Mouse (Mus musculus): ENCODE data around the gene Trpv4.

Trpv4 gene

DNA sequence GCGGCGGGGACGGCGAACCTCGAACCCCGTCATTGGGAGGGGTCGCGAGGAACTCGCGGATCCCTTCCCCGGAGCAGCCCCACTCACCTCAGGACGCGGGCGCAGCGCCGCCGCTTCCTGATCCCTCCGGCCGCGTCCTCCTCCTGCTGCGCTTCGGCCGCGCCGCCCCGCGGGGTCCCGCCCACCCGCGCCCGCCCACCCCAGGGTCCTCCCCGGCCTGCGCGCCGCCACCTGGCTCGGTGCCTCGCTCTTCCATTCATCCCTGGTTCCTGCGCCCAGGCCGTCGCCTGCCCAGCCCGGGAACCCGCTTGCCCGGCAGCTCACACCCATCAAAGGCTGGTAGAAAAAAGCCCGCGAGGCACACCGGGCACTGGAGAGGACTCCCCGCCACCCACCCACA is at the start of gene Trpv4:
Gene Trpv4 (minus strand): TSS at position 167 of the 400 bp plus-strand sequence.
- DNase-seq (ENCODE audit: low read depth, low spot score): no peak

DNA sequence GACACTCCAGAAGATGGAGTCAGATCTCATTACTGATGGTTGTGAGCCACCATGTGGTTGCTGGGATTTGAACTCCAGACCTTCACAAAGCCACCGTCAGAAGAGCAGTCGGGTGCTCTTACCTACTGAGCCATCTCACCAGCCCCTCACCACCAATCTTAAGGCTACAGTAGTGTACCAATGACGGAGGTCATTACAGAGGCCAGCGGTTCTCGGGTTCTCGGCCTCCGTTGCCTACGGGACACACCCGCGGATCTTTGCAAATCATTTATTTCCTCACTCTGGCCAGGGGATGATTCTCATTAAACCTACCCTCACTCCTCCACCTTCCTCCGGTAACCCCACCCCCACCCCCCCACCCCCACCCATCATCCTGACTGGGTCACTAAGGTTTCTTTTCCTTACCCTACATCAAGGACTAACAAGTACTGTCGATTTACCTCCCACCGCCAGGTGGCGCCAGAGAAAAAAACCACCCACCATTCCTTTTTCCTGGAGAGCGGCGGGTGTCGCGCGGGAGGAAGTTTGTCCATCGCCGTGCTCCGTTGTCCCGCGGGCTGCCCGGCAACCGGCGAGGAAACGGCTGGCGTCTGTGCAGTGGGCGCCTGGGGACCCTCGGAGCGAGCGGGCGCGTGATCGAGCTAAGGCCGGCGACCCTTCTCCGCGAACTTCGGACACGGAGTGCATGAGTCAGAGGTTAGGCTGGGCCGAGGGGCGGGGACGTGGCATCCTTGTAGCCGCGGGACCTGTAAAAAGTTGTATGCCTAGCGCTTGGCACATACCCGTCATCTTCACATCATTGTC is 49.2 kb upstream of the Trpv4 start, which contains the start of gene Tchp:
Gene Tchp (plus strand): TSS at position 496 of the 804 bp plus-strand sequence.
- DNase-seq (ENCODE audit: low read depth, low spot score): peak; percentile 97

DNA sequence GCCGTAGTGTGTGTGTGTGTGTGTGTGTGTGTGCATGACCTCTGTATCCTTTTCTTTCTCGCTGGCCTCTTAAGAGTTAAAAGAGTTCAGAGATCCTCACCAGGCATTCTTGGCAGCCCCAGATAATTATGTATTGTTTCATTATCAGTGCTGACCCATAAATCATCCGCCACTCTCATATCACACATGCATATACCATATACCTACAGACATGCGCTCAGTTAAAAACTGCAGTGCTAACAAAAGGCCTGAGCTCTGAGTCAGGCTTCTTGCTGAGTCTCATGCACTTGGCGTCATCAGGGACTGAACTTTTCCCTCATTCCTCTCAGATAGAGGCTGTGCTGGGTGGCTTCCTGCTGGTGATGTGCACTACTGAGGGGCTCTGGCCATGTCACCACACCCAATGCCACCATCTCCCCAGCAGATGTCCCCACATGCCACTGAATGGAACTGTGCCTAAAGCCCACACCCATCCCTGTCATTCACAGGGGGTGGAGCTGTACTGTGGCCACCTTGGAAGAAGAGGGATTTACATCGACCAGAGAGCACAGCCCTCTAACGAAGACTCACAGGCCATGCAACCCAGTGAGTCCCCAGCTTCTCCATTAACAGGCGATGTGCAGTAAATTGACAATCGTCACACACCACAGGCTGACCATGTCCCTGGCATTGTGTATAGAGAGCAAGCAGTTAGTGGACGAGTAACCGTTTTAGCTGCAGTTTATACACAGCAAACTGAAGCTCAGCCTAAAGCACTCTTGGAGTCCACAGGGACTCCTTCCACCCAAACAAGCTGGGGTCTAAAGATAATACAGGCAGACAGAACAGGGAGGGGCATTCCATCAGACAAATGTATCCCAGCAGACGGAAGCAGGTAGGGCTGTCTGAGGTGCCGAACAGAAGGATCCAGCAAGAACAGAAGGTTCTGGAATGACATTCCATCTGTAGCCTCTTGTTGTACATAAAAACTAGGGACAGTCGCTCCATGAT is 44.5 kb upstream of the Trpv4 start:
- DNase-seq (ENCODE audit: low read depth, low spot score): peak; percentile 11

DNA sequence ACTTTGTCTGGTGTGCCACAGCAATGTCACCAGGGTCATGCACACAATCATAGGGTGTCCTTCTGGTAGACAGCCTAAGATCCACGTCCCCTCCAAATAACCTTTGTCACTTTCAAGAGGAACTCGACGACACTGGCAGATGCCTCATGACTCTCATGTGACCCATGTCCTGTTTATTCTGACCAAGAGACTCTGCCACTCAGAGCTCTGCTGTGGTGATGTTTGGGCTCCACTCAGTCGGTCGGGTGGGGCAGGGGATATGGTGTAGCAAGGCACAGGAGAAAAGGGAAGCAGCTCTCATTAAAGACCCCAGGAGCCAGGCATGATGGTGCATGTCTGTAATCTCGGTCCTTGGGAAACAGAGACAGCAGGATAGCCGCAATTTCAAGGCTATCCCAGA is 40.8 kb upstream of the Trpv4 start:
- no peak for DNase-seq (ENCODE audit: low read depth, low spot score)

DNA sequence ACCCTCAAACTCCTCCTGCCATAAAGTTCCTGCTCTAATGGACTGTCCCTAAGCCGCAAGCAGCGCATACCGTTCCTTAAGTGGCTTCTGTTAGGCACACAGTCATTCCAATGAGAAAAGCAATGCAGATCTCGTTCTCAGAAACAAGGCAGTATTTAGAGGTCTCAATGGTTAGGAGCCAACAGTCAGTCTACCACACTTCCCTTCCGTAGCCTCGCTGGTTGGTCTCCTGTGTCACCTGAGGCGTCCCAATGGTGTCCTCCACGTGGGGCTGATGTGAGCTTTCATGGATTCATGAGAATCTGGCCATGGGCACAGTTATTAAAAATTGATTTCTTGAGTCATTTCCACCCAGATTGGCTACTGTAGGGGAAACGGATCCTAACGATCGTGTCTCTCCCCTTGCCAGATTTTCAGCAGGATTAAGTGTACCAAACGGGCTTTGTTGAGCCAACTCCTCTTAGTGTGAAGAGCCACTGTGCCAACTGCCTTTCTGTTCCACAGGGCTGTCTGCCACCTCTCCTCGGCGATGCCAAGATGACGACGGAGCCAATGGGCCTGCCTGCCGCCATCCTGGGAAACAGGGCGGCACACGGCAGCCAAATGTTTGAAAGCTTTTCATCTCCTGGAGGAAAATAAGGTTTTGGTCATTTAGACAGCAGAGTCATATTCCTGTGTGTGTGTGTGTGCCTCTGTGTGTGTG is 40.0 kb upstream of the Trpv4 start:
- no peak for DNase-seq (ENCODE audit: low read depth, low spot score)

DNA sequence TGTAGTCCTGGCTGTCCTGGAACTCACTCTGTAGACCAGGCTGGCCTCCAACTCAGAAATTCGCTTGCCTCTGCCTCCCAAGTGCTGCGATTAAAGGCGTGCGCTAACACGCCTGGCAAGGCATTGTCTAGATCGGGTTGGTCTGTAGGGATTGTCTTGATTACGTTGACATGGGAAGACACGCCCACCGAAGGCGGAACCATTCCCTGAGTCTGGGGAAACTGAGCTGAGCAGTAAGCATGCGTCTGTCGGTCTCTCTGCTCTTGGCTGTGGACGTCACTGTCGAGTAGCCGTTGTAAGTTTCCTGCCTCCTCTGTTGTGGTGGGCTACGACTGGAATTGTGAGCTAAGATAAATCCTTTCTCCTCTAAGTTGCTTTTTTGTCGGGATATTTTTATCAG is 38.7 kb upstream of the Trpv4 start:
- no peak for DNase-seq (ENCODE audit: low read depth, low spot score)

DNA sequence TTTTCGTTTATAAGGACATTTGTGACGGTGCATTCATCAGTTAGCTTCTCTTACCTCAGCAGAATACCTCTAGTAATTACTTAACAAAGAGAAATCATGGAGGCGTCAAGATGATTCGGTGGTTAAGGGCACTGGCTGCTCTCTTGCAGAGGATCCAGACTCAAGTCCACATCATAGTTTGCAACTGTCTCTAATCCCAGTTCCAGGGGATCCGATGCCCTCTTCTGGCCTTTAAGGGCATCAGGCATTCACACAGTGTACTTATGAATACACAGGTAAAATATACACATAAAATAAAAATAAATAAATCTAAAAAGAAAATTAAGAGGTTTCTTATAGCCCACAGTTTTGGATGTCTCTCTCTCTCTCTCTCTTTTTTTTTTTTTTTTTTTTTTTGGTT is 37.6 kb upstream of the Trpv4 start:
- DNase-seq (ENCODE audit: low read depth, low spot score): no peak

DNA sequence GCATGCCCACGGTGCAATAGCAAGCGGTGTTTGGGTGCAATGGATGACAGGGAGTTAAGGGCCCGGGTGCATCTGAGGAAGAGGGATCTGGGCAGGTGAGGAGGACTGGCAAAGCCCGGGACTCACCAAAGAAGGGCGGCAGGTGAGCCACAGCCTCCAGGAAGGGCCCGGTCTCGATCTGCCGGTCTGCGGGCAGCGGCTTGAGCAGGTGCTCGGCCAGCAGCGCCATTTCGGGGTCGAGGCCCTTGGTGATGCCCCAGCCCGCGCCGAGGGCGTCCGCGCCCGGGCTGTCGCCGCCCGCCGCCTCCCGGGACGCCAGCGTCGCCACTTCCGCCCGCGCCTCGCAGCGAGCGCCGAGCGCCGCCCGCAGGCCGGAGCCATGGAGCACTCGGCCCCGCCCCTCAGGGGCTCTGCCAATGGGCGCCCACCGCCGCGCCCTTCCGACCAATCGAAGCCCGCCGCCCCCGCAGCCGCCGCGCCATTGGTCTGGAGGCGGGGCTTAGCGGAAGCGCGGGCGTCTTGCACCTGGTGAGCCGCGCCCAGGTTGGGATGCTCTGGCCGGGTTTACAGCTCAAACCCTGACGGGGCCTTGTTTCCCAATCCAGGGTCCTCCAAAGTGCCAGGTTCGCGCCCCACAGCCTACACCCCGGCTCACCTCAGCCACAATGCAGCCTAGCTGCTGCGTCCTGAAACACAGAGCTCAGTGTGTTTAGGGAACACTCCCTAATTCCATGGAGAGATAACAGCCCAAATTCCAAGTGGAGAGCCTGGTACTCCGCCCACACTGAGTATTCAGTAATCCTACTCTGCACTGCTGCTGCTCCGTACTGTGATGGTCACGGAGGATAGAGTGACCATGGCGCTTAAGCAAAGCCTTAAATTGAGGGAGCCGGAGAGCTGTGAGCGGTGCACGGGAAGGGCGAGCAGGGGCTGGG is 32.7 kb upstream of the Trpv4 start, which contains the start of gene Gltp:
Gene Gltp (minus strand): TSS at position 352 of the 935 bp plus-strand sequence.
- DNase-seq (ENCODE audit: low read depth, low spot score): peak; percentile 87

DNA sequence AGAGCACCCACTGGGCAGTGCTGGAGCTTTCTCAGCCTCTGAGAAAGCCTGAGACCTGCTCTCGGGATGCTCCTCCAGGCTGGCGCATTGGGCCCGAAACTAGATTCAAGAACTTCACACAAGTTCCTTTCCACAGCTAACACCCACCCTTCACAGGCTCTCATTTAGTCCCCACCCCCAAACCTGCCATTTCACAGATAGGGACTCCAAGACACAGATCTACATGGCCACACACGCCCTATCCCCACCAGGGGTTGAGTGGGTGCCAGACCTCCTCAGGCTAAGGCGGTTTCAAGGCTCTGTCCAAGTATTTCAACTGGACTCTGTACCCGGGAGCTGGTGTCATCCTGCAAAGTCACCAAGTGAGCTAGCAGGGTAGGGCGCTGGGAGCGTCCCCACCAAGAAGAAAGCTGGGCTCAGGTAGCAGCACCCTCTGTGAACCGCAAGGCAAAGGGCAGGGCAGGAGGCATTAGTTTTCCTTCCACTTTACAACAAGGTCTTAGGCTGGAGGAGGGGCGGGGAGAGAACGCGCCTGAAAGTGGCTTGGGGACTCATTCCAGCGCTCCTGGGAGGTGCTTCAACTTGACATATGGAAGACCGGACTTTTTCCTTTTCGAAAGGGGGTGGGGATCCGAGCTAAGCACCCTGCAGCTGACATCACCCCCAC is 31.6 kb upstream of the Trpv4 start:
- no peak for DNase-seq (ENCODE audit: low read depth, low spot score)

DNA sequence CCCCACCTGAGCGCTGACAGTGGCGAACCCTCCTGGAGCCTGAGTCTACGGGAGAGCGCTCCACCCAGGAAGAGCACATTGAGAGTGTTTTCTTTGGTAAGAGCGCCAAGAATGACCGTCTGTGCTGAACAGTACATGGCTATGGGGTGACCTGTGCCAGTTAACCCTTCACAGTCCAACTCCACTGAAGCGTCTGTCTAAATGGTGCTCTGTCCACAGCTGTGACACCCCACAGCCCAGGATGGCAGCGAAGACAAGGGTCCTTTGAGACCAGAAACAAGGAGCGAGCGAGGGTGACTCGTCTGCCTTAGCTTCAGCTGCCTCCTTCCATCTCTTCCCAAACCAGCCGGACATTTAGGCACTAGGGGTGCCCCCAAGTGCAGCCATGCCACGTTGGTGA is 30.5 kb upstream of the Trpv4 start:
- no peak for DNase-seq (ENCODE audit: low read depth, low spot score)

DNA sequence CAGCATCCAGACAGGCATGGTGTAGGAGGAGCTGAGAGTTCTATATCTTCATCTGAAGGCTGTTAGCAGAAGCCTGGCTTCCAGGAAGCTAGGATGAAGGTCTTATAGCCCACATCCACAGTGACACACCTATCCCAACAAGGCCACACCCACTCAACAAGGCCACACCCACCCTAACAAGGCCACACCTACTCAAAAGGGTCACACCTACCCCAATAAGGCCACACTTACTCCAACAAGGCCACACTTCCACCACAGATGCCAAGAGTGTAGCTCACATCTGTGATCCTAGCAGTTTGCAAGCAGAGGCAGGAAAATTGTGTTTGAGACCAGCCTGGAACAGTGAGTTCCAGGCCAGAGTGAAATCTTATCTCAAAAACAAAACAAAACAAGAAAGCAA is 29.7 kb upstream of the Trpv4 start:
- DNase-seq (ENCODE audit: low read depth, low spot score): no peak

DNA sequence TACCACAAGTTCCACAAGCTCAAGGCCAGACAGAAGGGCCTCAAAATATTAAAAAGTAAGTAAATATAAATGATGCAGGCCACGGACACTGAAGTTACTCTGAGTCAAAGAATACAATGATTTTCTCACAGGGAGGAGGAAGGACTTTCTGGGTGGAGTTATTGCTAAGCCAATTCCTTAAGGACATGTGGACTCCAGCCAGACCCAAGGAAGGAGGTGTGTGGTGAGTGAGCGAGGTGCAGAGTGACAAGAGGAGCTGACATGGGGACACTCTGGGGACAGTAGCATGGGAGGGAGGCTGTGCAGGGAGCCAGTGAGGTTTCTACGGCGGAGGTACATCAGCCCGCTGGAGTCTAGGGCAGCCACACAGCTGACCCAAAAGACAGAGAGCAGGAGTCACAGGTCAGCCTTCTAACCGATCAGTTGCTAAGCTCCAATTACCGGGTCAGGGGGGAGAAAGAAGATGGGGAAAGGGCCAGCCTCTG is 28.5 kb upstream of the Trpv4 start:
- no peak for DNase-seq (ENCODE audit: low read depth, low spot score)

DNA sequence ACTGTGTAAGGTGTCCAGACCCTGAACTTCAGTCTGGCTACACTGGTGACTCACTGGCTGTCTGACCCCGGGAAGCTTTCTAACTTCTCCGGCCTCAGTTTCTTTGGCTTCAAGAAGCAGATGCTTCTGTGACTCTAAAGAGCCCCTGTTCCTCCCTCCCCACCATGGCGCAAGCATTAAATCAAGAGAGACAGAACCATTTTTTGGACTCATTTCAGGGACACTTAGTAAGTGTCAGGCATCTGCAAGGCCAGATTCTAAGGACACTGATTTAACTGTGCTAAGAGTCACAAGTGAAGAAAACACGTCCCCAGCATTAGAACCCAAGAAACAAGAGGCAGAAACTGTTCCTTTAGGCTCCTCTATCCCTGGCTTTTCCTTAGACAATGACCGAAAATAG is 27.8 kb upstream of the Trpv4 start:
- DNase-seq (ENCODE audit: low read depth, low spot score): no peak

DNA sequence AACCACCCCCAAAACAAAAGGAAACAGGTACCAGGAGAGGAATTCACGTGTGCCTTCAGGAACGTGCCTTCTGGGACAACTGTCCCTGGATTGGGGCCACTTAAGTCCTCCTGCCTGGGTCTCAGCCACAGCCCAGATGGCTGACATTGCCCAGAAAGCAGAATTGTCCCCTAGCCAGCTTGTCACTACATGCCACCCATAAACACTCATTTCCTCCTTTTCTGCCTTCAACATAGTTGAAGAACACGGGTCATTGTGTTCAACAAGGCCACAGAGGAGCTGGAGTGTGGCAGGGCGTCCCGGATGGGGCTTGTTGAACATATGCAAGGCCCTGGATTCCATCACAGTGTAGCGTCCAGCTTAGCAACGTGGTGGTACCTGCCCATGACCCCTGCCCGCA is 23.5 kb upstream of the Trpv4 start:
- no peak for DNase-seq (ENCODE audit: low read depth, low spot score)

DNA sequence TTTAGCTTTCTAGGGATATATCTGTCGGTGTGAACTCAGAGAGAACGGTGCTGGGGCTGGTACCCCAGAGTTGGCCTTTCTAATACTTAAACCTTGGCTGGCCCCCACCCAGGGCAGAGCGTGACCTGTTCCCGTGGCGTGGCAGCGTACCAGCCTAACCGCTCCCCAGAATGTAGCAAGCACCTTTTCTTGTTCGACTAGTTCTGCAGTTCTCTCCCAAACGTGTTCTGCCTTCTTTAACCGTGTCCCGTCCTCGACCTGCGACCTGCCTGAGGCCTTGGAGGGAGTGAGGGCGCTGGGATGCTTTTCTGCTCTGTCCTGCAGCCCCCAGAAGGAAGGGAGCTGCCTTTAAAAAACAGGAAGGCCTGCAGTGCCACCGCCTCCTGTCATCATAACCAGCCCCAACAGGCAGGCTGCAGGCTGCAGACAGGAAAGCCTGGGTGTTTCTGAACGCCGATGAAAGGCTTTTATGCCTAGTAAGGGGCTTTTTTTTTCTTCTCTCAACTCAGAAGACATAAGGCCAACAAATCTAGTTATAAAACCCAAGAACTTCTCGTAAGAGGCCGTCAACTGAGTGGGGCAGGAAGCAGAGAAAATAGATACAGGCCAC is 22.6 kb upstream of the Trpv4 start:
- no peak for DNase-seq (ENCODE audit: low read depth, low spot score)

DNA sequence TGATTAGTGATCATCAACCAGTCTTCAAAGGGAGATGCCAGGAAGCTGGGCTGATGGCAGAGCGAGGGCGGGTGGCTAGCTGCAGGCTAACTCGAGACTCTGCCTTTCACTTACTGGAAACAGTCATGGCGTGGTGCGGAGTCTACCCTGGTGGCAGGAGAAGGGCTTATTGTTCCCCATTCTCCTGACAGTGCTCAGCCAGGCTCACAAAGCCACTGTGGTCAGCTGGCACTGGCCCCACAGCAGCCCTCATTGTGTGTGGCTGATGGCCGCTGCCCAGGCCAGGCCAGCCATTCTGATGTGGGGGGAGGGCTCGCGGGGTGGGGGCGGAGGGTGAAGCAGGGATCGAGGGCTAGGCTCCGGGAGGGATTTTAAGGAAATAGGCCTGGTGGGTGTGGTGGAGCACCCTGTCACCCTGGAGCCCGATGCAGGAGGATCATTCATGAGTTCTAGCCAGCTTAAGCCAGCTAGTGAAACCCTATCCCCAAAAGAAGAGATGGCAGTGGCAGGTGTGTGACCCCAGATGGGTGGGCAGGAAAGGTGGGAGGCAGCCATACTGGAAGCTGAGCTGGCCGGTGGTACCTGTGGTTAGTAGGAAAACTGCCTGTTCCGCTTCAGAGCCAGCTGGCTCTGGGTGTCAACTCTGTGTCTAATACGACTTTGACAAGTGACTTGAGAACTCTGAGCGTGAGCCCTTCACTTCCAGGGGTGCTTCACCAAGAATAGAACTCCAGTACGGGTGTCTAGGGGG is 21.8 kb upstream of the Trpv4 start:
- no peak for DNase-seq (ENCODE audit: low read depth, low spot score)

DNA sequence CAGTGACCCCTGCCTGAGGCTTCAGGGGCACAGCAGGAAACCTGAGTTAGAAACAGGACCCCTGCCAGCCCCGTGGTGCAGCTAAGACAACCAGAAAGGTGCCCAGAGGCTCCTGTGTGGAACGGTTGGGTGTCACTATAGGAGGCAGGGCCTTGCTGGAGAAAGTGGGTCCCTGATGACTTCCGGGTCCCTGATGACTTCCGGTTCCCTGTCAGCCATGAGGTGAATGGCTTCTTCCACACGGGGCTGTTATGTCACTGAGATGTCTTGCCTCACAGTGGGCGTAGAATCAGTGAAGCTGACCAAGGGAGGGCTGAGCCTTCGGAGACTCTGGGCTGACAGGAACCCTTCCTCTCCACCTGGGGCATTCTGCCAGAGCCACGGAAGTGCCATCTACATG is 16.4 kb upstream of the Trpv4 start:
- DNase-seq (ENCODE audit: low read depth, low spot score): no peak

DNA sequence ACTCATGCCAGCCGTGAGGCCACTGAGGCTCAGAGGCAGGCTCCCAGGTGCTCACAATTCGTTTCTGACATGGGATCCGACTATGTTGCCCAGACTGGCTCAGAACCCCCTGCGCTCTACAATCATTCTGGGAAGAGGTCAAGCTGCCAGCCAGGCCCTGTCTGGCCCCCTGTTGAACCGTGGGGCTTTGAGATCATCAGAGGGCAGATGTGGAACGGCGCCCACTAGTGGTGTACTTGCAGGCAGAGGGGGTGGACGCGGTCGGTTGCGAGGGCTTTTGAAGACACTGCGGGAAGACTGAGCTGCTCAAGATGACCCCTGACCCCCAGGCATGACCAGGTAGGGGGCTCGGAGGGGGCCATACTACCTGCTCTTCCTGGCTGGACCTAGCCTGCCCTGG is 14.9 kb upstream of the Trpv4 start:
- DNase-seq (ENCODE audit: low read depth, low spot score): no peak

DNA sequence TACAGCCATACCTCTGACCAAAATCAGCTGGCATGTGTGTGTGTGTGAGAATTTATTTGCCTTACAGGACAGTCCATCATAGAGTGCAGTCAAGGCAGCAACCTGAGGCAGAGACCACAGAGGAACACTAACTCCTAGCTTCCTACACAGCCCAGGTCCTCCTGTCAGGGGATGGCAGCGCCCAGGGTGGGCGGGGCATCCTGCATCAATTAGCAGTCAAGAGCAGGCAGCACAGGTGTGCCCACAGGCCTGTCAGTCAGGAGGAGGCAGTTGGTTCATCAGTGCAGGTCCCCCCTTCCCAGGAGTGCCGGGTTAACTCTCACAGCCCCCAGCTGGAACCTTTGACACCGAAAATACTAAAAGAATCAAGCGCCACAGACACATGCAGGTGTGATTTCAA is 10.8 kb upstream of the Trpv4 start:
- no peak for DNase-seq (ENCODE audit: low read depth, low spot score)
